Mouse (Mus musculus): ENCODE measurements around the gene Rbm33. TPM values are rescaled to one million over a fixed set of nuclear protein-coding genes. Genes with fewer than 3 reads are reported as not detected.
A peak's percentile ranks its signal among the peaks of the same experiment; 100 is the strongest.

Rbm33 gene
- polyA plus RNA-seq (2015; fragmentation: Nextera tagmentation; extraction: Ambion mirVana) = 11.6 and 12.1 TPM in 2 replicates

GRCm38 (mm10) chr5:28316722-28317245 is at the start of gene Rbm33:
Gene Rbm33, plus strand, starts transcription at chr5:28317121.
- Histone ChIP-seq H3K27me3 (replicated peaks) (no peaks in the 10 kb centered on the region), H3K9ac (peak within 1 kb of the TSS; percentile 97), H3K9me3 (no peaks in the 10 kb centered on the region), H3K36me3 (no peaks in the 10 kb centered on the region), H3K4me1 (peaks cover 5% of the 10 kb centered on the region; the same call in 1 of the 2 replicates), H3K27ac (peak within 1 kb of the TSS; percentile 100), H3K4me3 (replicated peaks) (peak within 1 kb of the TSS; percentile 92), H3K4me2 (peak within 1 kb of the TSS; percentile 56)
- WGBS = under 1% methylated on average over 76 of the region's 76 CpGs
- peak; percentile 89 for ATAC-seq (ENCODE audit: insufficient read depth, low FRiP score, low read depth)

DNA sequence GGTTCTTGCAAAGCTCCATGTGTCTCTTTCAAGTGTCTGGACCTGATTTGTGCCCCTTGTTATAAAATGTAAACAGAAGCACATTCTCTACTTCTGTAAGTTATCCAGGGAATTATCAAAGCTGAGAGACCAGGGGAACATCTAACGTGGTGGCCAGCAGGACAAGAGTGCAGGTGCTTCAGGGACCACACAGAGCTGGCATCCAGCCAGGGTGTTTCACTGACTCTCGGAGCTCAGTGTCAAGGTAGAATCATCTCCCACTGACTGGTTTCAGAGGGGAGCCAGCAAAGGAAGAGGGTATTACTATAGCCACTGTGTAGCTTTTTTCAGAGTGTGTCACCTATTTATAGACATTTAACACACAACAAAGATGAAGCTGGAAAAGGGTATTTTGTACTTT is 49.3 kb upstream of the Rbm33 start:
- WGBS = 18% methylated on average over 2 of the region's 2 CpGs
- Histone ChIP-seq H3K9me3 (no peaks in the 10 kb centered on the region), H3K4me1 (no peaks in the 10 kb centered on the region; the same call in 1 of the 2 replicates), H3K4me3 (replicated peaks) (no peak overlapping the region), H3K36me3 (no peaks in the 10 kb centered on the region), H3K9ac (no peak overlapping the region), H3K27me3 (replicated peaks) (no peaks in the 10 kb centered on the region), H3K4me2 (no peak overlapping the region), H3K27ac (no peak overlapping the region)
- ATAC-seq (ENCODE audit: insufficient read depth, low FRiP score, low read depth) = no peak

DNA sequence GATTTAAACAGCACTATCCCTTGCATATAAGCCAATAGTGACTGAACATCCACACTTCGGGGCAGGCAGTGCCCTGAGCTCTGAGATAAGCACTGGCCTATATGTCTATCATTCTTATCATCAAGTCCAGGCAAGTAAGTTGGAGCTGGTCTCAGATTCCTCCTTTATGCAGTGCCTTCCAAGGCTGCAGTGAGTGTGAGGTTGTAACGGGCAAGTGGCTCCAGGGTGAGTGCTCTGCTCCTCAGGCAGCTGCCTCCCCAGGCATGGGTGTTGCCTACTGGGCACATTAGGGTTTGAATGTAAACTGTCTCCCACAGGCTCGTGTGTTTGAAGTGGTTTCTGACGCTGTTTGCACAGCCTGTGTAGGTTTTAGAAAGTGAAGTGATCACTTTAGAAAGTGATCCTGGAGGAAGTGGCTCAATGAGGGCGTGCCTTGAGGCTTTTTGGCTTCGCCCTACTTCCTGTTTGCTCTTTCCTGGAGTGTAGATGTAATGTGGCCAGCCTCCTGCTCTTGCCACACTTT is 47.4 kb upstream of the Rbm33 start:
- H3K4me1 ChIP-seq = no peaks in the 10 kb centered on the region; the same call in 1 of the 2 replicates
- H3K9me3 ChIP-seq = no peaks in the 10 kb centered on the region
- no peak overlapping the region for H3K9ac ChIP-seq
- H3K4me3 ChIP-seq (replicated peaks) = no peak overlapping the region
- no peaks in the 10 kb centered on the region for H3K36me3 ChIP-seq
- no peaks in the 10 kb centered on the region for H3K27me3 ChIP-seq (replicated peaks)
- H3K27ac ChIP-seq = no peak overlapping the region
- no peak overlapping the region for H3K4me2 ChIP-seq
- WGBS = 32% methylated on average over 6 of the region's 6 CpGs
- ATAC-seq (ENCODE audit: insufficient read depth, low FRiP score, low read depth) = peak; percentile 50; the same call in 1 of the 2 replicates

DNA sequence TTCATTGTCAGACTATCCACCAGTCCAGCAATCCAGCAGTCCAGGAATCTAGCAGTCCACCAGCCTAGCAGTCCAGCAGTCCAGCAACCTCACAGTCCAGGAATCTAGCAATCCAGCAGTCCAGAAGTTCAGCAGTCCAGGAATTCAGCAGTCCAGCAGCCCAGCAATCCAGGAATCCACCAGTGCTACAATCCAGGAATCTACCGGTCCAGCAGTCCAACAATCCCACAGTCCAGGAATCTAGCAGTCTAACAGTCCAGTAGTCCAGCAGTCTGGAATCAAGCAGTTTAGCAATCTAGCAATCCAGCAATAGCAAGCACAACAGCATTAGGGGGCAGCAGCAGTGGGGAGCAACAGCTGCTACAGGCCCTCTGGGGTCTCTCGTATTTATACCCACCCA is 44.1 kb upstream of the Rbm33 start:
- Histone ChIP-seq H3K27ac (no peak overlapping the region), H3K4me1 (no peaks in the 10 kb centered on the region; the same call in 1 of the 2 replicates), H3K9me3 (no peaks in the 10 kb centered on the region), H3K4me3 (replicated peaks) (no peak overlapping the region), H3K36me3 (no peaks in the 10 kb centered on the region), H3K27me3 (replicated peaks) (no peaks in the 10 kb centered on the region), H3K9ac (no peak overlapping the region), H3K4me2 (no peak overlapping the region)
- 62% methylated on average over 2 of the region's 2 CpGs for WGBS
- ATAC-seq (ENCODE audit: insufficient read depth, low FRiP score, low read depth) = no peak

DNA sequence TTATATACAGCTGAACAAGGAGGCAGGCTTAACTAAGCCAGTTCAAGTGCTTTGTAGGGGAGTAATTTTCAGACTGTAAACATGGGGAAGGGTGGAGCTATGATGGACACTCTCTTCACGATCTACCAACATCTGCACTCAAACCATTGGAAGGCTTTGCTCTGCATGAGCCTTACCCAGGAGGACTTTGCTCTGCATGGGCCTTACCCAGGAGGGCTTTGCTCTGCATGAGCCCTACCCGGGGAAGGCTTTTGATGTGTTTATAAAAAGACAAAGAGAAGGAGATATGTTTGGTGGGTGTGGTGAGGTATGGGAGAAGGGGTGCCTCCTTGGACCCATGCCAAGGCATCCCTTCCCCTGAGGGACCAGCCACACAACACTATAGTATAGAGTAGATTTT is 39.6 kb upstream of the Rbm33 start:
- Histone ChIP-seq H3K4me3 (replicated peaks) (no peak overlapping the region), H3K4me1 (no peaks in the 10 kb centered on the region), H3K4me2 (no peak overlapping the region), H3K9me3 (no peaks in the 10 kb centered on the region), H3K36me3 (no peaks in the 10 kb centered on the region), H3K27ac (no peak overlapping the region), H3K27me3 (replicated peaks) (no peaks in the 10 kb centered on the region), H3K9ac (no peak overlapping the region)
- ATAC-seq (ENCODE audit: insufficient read depth, low FRiP score, low read depth) = no peak
- WGBS = 47% methylated on average over 2 of the region's 2 CpGs

DNA sequence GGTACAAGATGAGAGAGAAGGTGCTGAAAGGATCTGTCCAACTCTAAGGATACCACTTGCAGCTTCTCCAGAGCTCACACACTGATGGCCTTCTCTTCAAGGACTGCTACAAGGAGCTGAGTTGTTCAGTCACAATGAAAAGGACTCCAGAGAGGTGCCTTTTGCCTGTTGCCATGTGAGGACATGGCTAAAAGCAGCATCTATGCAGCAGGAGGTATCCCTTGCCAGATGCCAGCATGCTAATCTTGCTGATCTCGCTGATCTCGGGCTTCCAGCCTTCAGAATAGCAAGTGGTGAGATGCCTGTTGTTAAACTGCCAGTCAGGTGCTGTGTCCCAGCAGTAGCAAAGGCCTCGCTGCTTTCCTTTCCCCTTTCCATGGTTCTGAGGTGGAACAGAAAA is 27.8 kb upstream of the Rbm33 start:
- Histone ChIP-seq H3K27me3 (replicated peaks) (no peaks in the 10 kb centered on the region), H3K4me3 (replicated peaks) (no peak overlapping the region), H3K9me3 (no peaks in the 10 kb centered on the region), H3K4me1 (no peaks in the 10 kb centered on the region), H3K36me3 (no peaks in the 10 kb centered on the region), H3K4me2 (no peak overlapping the region), H3K27ac (no peak overlapping the region), H3K9ac (no peak overlapping the region)
- 54% methylated on average over 3 of the region's 3 CpGs for WGBS
- no peak for ATAC-seq (ENCODE audit: insufficient read depth, low FRiP score, low read depth)

DNA sequence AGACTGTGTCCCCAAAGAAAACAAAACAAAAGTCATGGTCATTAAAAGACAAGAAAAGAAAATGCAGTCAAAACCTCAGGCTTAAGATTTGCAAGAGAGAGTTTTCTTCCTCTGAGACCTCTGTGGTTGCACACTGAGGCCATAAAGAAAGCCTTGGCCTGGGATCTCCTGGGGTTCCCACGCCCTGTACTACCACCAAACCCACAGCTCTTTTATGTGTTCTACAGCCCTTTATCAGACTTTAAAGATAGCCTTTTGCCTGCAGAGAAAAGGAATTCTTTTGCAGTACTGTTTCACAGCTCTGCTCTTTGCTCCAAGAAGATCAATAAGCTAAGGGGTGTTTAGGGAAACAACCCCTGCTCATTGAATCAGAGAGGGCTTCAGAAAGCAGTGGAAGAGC is 26.3 kb upstream of the Rbm33 start:
- H3K9me3 ChIP-seq = no peaks in the 10 kb centered on the region
- no peaks in the 10 kb centered on the region for H3K27me3 ChIP-seq (replicated peaks)
- H3K4me2 ChIP-seq = no peak overlapping the region
- no peaks in the 10 kb centered on the region for H3K36me3 ChIP-seq
- no peaks in the 10 kb centered on the region for H3K4me1 ChIP-seq
- no peak overlapping the region for H3K9ac ChIP-seq
- H3K27ac ChIP-seq = no peak overlapping the region
- no peak overlapping the region for H3K4me3 ChIP-seq (replicated peaks)
- 48% methylated on average over 1 of the region's 1 CpGs for WGBS
- ATAC-seq (ENCODE audit: insufficient read depth, low FRiP score, low read depth) = no peak

DNA sequence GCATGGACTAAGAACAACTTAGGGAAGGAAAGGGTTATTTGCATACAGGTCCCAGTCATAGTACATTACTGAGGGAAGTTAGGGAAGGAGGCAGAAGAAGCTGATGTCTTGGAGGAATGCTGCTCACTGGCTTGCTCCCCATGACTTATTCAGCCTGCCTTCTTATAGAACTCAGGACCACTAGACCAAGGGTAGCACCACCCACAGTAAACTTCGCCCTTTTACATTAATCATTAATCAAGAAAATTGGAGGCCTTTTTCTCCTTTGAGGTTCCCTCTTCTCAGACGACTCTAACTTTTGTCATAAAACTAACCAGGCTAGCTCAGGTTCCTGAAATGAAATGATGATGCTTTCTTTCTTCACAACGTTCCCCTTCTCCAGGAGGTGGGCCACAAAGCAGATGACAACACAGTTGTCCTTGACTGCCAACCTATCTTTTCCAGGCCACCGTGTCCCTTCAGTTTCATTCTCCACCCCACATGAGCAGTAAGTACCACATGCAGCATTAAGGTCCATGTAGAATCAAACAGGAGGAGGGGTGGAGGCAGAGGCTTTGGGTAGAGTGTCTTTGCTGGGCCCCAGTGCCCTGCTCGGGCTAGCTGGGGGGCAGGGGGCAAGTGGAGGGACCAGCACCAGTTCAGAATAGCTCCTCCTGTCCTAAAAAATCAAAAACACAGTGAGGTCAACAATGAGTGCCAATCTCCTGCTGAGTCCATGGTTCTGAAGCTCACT is 25.6 kb upstream of the Rbm33 start:
- Histone ChIP-seq H3K4me3 (replicated peaks) (no peak overlapping the region), H3K4me2 (no peak overlapping the region), H3K27ac (no peak overlapping the region), H3K27me3 (replicated peaks) (no peaks in the 10 kb centered on the region), H3K9me3 (no peaks in the 10 kb centered on the region), H3K36me3 (no peaks in the 10 kb centered on the region), H3K9ac (no peak overlapping the region), H3K4me1 (no peaks in the 10 kb centered on the region)
- no peak for ATAC-seq (ENCODE audit: insufficient read depth, low FRiP score, low read depth)
- 74% methylated on average over 5 of the region's 5 CpGs for WGBS

DNA sequence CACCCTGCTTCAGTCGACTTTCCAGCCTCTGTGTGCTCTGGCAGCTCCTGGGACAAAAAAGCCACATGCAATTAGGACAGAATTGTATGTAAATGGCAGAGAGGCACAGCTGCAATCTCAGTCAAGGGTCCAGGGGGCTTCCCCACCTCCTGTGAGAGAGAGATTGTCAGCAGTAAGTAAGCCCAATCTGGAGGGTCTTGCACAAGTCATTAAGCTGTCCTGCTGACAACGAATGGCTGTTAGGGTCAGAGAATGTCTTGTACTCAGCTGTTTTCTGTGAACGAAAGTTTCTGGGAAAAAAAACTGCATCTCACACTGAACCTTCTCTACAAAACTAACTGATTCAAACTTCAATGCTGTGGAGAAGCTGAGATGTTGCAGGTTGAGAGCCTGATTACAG is 24.6 kb upstream of the Rbm33 start:
- H3K4me1 ChIP-seq = no peaks in the 10 kb centered on the region
- H3K4me2 ChIP-seq = no peak overlapping the region
- no peak overlapping the region for H3K9ac ChIP-seq
- H3K4me3 ChIP-seq (replicated peaks) = no peak overlapping the region
- H3K9me3 ChIP-seq = no peaks in the 10 kb centered on the region
- no peaks in the 10 kb centered on the region for H3K27me3 ChIP-seq (replicated peaks)
- no peak overlapping the region for H3K27ac ChIP-seq
- no peak for ATAC-seq (ENCODE audit: insufficient read depth, low FRiP score, low read depth)
- no peaks in the 10 kb centered on the region for H3K36me3 ChIP-seq
- 23% methylated on average over 3 of the region's 3 CpGs for WGBS

DNA sequence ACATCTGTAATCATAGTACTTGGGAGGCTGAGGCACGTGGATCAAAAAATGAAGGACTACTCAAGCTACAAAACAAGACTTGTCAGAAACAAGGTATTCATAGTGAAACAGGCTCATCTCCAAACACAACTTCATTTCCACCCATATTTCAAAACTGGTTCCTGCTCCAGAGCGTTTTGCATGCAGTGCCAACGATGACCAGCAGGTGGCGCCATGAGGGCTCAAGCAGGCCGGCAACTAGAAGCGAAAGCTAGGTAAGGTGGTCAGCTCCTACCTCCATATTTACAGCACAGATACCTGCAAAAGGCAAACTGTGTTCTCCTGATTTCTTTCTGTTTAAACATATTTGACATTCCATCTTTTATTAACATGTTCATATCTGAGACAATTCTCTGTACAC is 22.9 kb upstream of the Rbm33 start:
- Histone ChIP-seq H3K36me3 (no peaks in the 10 kb centered on the region), H3K27me3 (replicated peaks) (no peaks in the 10 kb centered on the region), H3K9ac (no peak overlapping the region), H3K9me3 (no peaks in the 10 kb centered on the region), H3K4me2 (no peak overlapping the region), H3K4me3 (replicated peaks) (no peak overlapping the region), H3K4me1 (no peaks in the 10 kb centered on the region), H3K27ac (no peak overlapping the region)
- WGBS = 8% methylated on average over 6 of the region's 6 CpGs
- ATAC-seq (ENCODE audit: insufficient read depth, low FRiP score, low read depth) = no peak

DNA sequence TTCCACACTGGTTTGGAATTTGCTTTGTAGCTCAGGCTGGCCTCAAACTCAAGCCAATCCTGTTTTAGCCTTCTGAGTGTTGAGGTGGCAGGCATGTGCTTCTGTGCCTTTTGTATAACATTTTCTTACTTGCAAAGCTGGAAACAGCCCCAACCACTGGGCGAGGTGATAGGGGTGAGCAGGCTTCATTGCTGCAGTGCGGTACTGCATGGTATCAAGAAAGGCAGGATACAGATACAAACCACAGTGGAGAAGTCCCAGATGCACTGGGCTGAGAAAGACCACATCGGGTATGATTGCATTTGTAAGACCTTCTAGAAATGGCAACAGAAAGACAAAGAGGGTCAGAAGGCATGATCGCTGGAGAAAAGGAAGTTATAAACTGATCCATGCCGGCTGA is 18.8 kb upstream of the Rbm33 start:
- no peak overlapping the region for H3K27ac ChIP-seq
- no peaks in the 10 kb centered on the region for H3K4me1 ChIP-seq
- H3K9me3 ChIP-seq = no peaks in the 10 kb centered on the region
- no peak overlapping the region for H3K9ac ChIP-seq
- no peak overlapping the region for H3K4me2 ChIP-seq
- H3K27me3 ChIP-seq (replicated peaks) = no peaks in the 10 kb centered on the region
- ATAC-seq (ENCODE audit: insufficient read depth, low FRiP score, low read depth) = no peak
- WGBS = 70% methylated on average over 5 of the region's 5 CpGs
- no peak overlapping the region for H3K4me3 ChIP-seq (replicated peaks)
- no peaks in the 10 kb centered on the region for H3K36me3 ChIP-seq

DNA sequence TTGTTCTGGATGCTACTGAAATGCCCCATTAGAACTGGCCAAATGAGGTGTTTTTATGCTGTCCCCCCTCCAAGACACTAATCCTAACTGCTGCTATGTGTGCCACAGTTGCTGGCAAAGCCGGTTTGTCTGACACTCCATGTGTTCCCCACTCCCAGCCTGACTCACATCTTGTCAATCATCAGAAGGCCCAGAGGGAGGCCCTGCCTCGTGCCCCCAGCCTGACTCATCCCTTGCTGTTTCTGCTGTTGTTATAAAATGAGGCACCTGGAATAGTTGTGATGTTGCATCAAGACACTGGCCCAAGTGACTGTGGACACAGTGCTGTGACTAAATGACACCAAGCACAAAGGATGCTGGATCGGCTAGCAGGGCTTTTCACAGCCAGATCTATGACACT is 18.2 kb upstream of the Rbm33 start:
- Histone ChIP-seq H3K4me1 (no peaks in the 10 kb centered on the region), H3K4me3 (replicated peaks) (no peak overlapping the region), H3K27me3 (replicated peaks) (no peaks in the 10 kb centered on the region), H3K9ac (no peak overlapping the region), H3K9me3 (no peaks in the 10 kb centered on the region), H3K36me3 (no peaks in the 10 kb centered on the region), H3K27ac (no peak overlapping the region), H3K4me2 (no peak overlapping the region)
- no peak for ATAC-seq (ENCODE audit: insufficient read depth, low FRiP score, low read depth)
- 64% methylated on average over 3 of the region's 3 CpGs for WGBS

All from stomach, embryonic 15.5 days (tissue).